8 mouse cellular contexts compared by ENCODE assay signal in the genomic region with DNA sequence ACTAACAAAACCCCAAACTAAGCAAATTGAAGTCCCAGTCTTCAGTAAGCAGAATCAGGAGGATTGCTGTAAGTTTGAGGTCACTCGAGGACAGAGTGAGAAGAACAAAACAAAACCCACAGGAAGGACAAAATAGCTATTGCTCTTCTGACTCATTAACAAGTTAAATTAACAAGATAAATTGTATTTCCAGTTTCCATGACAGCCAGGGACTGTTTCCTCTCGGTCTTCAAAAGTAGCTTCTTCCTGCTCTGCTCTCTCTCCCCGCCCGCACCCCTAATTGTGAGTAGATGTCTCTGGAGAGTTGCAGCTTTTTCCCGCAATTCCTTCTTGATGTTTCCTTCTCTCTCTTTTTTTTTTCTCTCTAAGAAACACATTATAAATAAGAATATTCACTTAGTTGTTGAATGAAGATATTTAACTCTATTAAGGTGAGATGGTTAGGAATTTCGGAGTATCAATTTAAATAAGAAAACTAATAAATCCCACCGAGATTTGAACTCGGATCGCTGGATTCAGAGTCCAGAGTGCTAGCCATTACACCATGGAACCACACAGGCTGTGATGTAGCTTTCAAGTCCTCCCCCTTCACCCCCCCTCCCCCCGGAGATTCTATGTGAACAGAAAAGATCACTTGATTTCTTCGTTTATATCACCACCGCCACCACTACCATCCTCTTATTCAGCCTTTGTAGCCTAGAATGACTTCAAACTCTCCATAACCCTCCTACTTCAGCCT. TPM values are rescaled to one million over a fixed set of nuclear protein-coding genes. Genes with fewer than 3 reads are reported as not detected.
A peak's percentile ranks its signal among the peaks of the same experiment; 100 is the strongest.
DNase-seq lines count a peak whose midpoint lies in the region; ATAC-seq and TF ChIP-seq lines count a peak whose summit lies in the region.

No protein-coding gene starts in this region.

- peak overlapping the region; percentile 55 for H3K4me3 ChIP-seq in erythroblast, embryonic 14.5 days (replicated peaks)
- H3K4me3 ChIP-seq in E14TG2a.4 (replicated peaks; ENCODE audit: low read length), result peak overlapping the region; percentile 78
- peak overlapping the region; percentile 39 for H3K4me3 ChIP-seq in forebrain, embryonic 12.5 days (replicated peaks)
- H3K4me3 ChIP-seq in liver, embryonic 12.5 days, result peak overlapping the region; percentile 59

- no peak overlapping the region for H3K9ac ChIP-seq in forebrain, embryonic 12.5 days
- no peak overlapping the region for H3K9ac ChIP-seq in liver, embryonic 12.5 days

- H3K4me1 ChIP-seq in erythroblast, embryonic 14.5 days (ENCODE audit: control insufficient read depth), result peaks cover 26% of the 10 kb centered on the region
- peaks cover 55% of the 10 kb centered on the region for H3K4me1 ChIP-seq in E14TG2a.4 (replicated peaks; ENCODE audit: low read depth, low read length)
- H3K4me1 ChIP-seq in forebrain, embryonic 12.5 days, result peaks cover 22% of the 10 kb centered on the region
- H3K4me1 ChIP-seq in liver, embryonic 12.5 days, result peaks cover 33% of the 10 kb centered on the region

- H3K36me3 ChIP-seq in erythroblast, embryonic 14.5 days (ENCODE audit: control insufficient read depth), result no peaks in the 10 kb centered on the region
- no peaks in the 10 kb centered on the region for H3K36me3 ChIP-seq in E14TG2a.4 (ENCODE audit: insufficient read depth, low read length)
- no peaks in the 10 kb centered on the region for H3K36me3 ChIP-seq in forebrain, embryonic 12.5 days (replicated peaks)
- no peaks in the 10 kb centered on the region for H3K36me3 ChIP-seq in liver, embryonic 12.5 days
- H3K36me3 ChIP-seq in splenic B cell, adult 2 months (ENCODE audit: control insufficient read depth, insufficient read depth, low read length, poor library complexity, severe bottlenecking), result no peaks in the 10 kb centered on the region

- H3K9me3 ChIP-seq in erythroblast, embryonic 14.5 days (ENCODE audit: control insufficient read depth, low read length), result peaks cover 2% of the 10 kb centered on the region; the same call in 1 of the 2 replicates
- peaks cover 1% of the 10 kb centered on the region; the same call in 1 of the 2 replicates for H3K9me3 ChIP-seq in E14TG2a.4 (ENCODE audit: low read length)
- no peaks in the 10 kb centered on the region for H3K9me3 ChIP-seq in forebrain, embryonic 12.5 days
- 0 out of 2 replicates have a peak, but pooled peaks cover 2% of the 10 kb centered on the region for H3K9me3 ChIP-seq in liver, embryonic 12.5 days (replicated peaks)

- H3K27ac ChIP-seq in forebrain, embryonic 12.5 days, result no peak overlapping the region
- H3K27ac ChIP-seq in liver, embryonic 12.5 days, result no peak overlapping the region

- TF ChIP-seq CTCF in E14TG2a.4 (conservative IDR thresholded peaks at IDR 0.05; ENCODE audit: low read length), result no peak

- peak overlapping the region; percentile 56 for H3K4me2 ChIP-seq in forebrain, embryonic 12.5 days
- peak overlapping the region; percentile 76 for H3K4me2 ChIP-seq in liver, embryonic 12.5 days

- whole genome bisulfite sequencing in forebrain, embryonic 12.5 days, result 1% methylated on average over 12 of the region's 12 CpGs
- WGBS in liver, embryonic 12.5 days (ENCODE audit: insufficient replicate concordance), result 1% methylated on average over 12 of the region's 12 CpGs

- DNase-seq in splenic B cell, adult 2 months (ENCODE audit: low read depth, low spot score), result peak; percentile 67
- no peak for DNase-seq in urinary bladder, postnatal 36 days (ENCODE audit: low spot score in 2 of 2)
- DNase-seq in frontal cortex, postnatal 10 days (ENCODE audit: low spot score in 2 of 2), result no peak

- peaks cover 85% of the 10 kb centered on the region for H3K27me3 ChIP-seq in erythroblast, embryonic 14.5 days (ENCODE audit: control insufficient read depth)
- peaks cover 57% of the 10 kb centered on the region for H3K27me3 ChIP-seq in E14TG2a.4 (ENCODE audit: insufficient read depth, low read length)
- H3K27me3 ChIP-seq in forebrain, embryonic 12.5 days, result peaks cover 73% of the 10 kb centered on the region
- H3K27me3 ChIP-seq in liver, embryonic 12.5 days (replicated peaks), result peaks cover 72% of the 10 kb centered on the region
- peaks cover 3% of the 10 kb centered on the region; the same call in 1 of the 2 replicates for H3K27me3 ChIP-seq in splenic B cell, adult 2 months (ENCODE audit: control insufficient read depth, insufficient read depth, low read length, poor library complexity, severe bottlenecking)

- ATAC-seq in erythroblast, adult 5-6 weeks (replicated peaks; ENCODE audit: low FRiP score, poor library complexity, severe bottlenecking), result no peak
- ATAC-seq in forebrain, embryonic 12.5 days (ENCODE audit: low FRiP score), result no peak
- no peak; the same call in 1 of the 2 replicates for ATAC-seq in liver, embryonic 12.5 days

RNA-seq across cellular contexts. Expression of a gene that starts 13.3 kb away (rescaled TPM):
- not detected in 2 replicates for polyA plus RNA-seq in erythroblast, embryonic 14.5 days (2012)
- total RNA-seq in erythroblast, adult 5-6 weeks (2015; ENCODE audit: low replicate concordance), result 2.7 and 6.3 TPM in 2 replicates
- total RNA-seq in erythroblast, adult 5-6 weeks (2017; ENCODE audit: low replicate concordance), result 1.8 and 2.2 TPM in 2 replicates
- 0.28 TPM in 1 of 2 replicates, not detected in the other for polyA plus RNA-seq in forebrain, embryonic 12.5 days (2016; fragmentation: Nextera tagmentation; extraction: Ambion mirVana)
- 0.22 and 0.33 TPM in 2 replicates for polyA plus RNA-seq in liver, embryonic 12.5 days (2016; fragmentation: Nextera tagmentation; extraction: Ambion mirVana)

RNA-seq across cellular contexts. Expression of a gene that starts 15.3 kb away (rescaled TPM):
- polyA plus RNA-seq in erythroblast, embryonic 14.5 days (2012), result not detected in 2 replicates
- total RNA-seq in erythroblast, adult 5-6 weeks (2015; ENCODE audit: low replicate concordance), result not detected in 2 replicates
- total RNA-seq in erythroblast, adult 5-6 weeks (2017; ENCODE audit: low replicate concordance), result not detected in 2 replicates
- 0.13 TPM in 1 of 2 replicates, not detected in the other for polyA plus RNA-seq in forebrain, embryonic 12.5 days (2016; fragmentation: Nextera tagmentation; extraction: Ambion mirVana)
- polyA plus RNA-seq in liver, embryonic 12.5 days (2016; fragmentation: Nextera tagmentation; extraction: Ambion mirVana), result not detected in 2 replicates

RNA-seq across cellular contexts. Expression of a gene that starts 39.1 kb away (rescaled TPM):
- polyA plus RNA-seq in erythroblast, embryonic 14.5 days (2012), result 105 and 181 TPM in 2 replicates
- 2.5 TPM in 1 of 2 replicates, not detected in the other for total RNA-seq in erythroblast, adult 5-6 weeks (2015; ENCODE audit: low replicate concordance)
- 462 and 930 TPM in 2 replicates for total RNA-seq in erythroblast, adult 5-6 weeks (2017; ENCODE audit: low replicate concordance)
- polyA plus RNA-seq in forebrain, embryonic 12.5 days (2016; fragmentation: Nextera tagmentation; extraction: Ambion mirVana), result 7.0 and 22.0 TPM in 2 replicates
- 9.3 and 17.8 TPM in 2 replicates for polyA plus RNA-seq in liver, embryonic 12.5 days (2016; fragmentation: Nextera tagmentation; extraction: Ambion mirVana)

RNA-seq across cellular contexts. Expression of a gene that starts 39.4 kb away (rescaled TPM):
- polyA plus RNA-seq in erythroblast, embryonic 14.5 days (2012), result 6.1 and 13.9 TPM in 2 replicates
- 14.6 and 64.4 TPM in 2 replicates for total RNA-seq in erythroblast, adult 5-6 weeks (2015; ENCODE audit: low replicate concordance)
- total RNA-seq in erythroblast, adult 5-6 weeks (2017; ENCODE audit: low replicate concordance), result 627 and 660 TPM in 2 replicates
- 10.0 and 10.5 TPM in 2 replicates for polyA plus RNA-seq in forebrain, embryonic 12.5 days (2016; fragmentation: Nextera tagmentation; extraction: Ambion mirVana)
- 4.4 and 4.8 TPM in 2 replicates for polyA plus RNA-seq in liver, embryonic 12.5 days (2016; fragmentation: Nextera tagmentation; extraction: Ambion mirVana)

RNA-seq across cellular contexts. Expression of a gene that starts 44.9 kb away (rescaled TPM):
- 24.7 and 42.0 TPM in 2 replicates for polyA plus RNA-seq in erythroblast, embryonic 14.5 days (2012)
- 32.4 and 38.2 TPM in 2 replicates for total RNA-seq in erythroblast, adult 5-6 weeks (2015; ENCODE audit: low replicate concordance)
- 129 and 151 TPM in 2 replicates for total RNA-seq in erythroblast, adult 5-6 weeks (2017; ENCODE audit: low replicate concordance)
- polyA plus RNA-seq in forebrain, embryonic 12.5 days (2016; fragmentation: Nextera tagmentation; extraction: Ambion mirVana), result 44.5 and 46.9 TPM in 2 replicates
- 44.1 and 49.4 TPM in 2 replicates for polyA plus RNA-seq in liver, embryonic 12.5 days (2016; fragmentation: Nextera tagmentation; extraction: Ambion mirVana)
